Mouse (Mus musculus): Measurements from ENCODE around the gene Tnni1. TPM values are rescaled to one million over a fixed set of nuclear protein-coding genes. Genes with fewer than 3 reads are reported as not detected.

The Tnni1 gene
- total and polyA plus RNA-seq, 2 experiments from 2014 or later: 1.0 to 1.3 TPM

DNA sequence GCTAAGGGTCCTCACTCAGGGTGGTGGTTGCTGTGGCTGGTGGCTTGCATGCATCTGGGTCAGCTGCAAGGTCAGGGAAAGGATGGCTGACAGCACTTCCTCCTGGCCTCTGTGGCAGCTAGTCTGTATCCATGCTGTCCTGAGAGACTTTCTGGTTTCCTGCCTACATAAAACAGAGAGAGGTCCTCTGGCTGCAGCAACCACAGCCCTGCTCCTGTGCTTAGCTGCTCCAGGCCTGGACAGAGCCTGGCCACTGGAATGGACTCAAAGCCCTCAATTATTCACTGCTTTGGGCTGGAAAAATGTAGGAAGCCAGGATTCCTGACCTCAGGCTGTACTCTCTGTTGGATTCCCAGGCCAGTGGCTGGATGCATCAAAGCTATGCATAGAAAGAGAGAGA lies 2.6 kb upstream of the Tnni1 start:
- no peaks in the 10 kb centered on the region for H3K36me3 ChIP-seq (ENCODE audit: insufficient read depth, low read length)
- H3K9ac ChIP-seq (replicated peaks; ENCODE audit: low read length): no peak overlapping the region
- H3K4me3 ChIP-seq (ENCODE audit: low read length): no peak overlapping the region
- no peaks in the 10 kb centered on the region for H3K27me3 ChIP-seq (ENCODE audit: insufficient read depth, low read length)
- 0 out of 2 replicates have a peak, but pooled peaks cover 6% of the 10 kb centered on the region for H3K4me1 ChIP-seq (ENCODE audit: insufficient read depth, low read length)
- no peak overlapping the region for H3K4me2 ChIP-seq (ENCODE audit: low read depth, low read length)
- ATAC-seq (no peak), DNase-seq (ENCODE audit: low spot score) (no peak)
- no peak for TF ChIP-seq CTCF (IDR thresholded peaks at IDR 0.05; ENCODE audit: low read depth)
- H3K27ac ChIP-seq: no peak overlapping the region
- H3K9me3 ChIP-seq (ENCODE audit: low read length): no peaks in the 10 kb centered on the region

DNA sequence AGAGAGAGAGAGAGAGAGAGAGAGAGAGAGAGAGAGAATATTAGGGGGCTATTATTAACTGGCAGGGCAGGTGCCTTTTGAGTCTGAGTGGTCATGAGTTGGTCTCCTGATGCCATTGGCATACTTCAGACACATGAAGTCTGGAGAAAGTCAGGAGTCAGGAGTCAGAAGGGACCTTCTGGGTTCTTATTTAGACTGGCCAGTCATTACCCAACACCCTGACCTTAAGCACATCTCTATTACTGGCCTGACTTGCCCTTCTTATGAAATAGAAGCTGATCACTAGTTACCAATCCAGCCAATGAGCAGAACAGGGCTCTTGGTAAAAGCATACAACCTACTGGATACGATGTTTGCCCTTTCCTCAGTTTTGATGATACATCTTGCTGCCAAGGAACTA lies 2.2 kb upstream of the Tnni1 start:
- Histone ChIP-seq H3K9me3 (ENCODE audit: low read length) (no peaks in the 10 kb centered on the region), H3K4me2 (ENCODE audit: low read depth, low read length) (no peak overlapping the region), H3K4me3 (ENCODE audit: low read length) (no peak overlapping the region), H3K27ac (no peak overlapping the region), H3K4me1 (ENCODE audit: insufficient read depth, low read length) (0 out of 2 replicates have a peak, but pooled peaks cover 5% of the 10 kb centered on the region), H3K9ac (replicated peaks; ENCODE audit: low read length) (no peak overlapping the region), H3K36me3 (ENCODE audit: insufficient read depth, low read length) (no peaks in the 10 kb centered on the region), H3K27me3 (ENCODE audit: insufficient read depth, low read length) (no peaks in the 10 kb centered on the region)
- no peak for TF ChIP-seq CTCF (IDR thresholded peaks at IDR 0.05; ENCODE audit: low read depth)
- no peak for DNase-seq (ENCODE audit: low spot score)
- WGBS: 100% methylated on average over 1 of the region's 1 CpGs
- no peak for ATAC-seq

DNA sequence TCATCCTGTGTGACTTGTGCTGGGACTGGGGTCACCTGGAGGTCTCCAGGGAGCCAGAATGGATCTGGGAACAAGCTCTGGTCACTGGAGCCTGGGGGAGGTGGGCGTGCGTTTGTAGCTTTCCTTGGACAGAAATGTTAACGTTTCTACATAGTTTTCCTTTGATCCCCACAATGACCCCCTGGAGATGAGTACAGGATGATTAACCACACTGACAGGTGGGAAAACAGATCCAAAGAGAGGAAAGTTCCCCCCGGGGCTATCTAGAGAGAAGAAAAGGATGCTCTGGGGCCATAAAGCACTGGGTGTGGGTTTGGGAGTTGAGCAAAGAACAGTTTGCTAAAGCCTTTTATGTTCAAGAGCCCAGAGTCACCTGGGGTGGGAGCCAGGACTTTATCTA lies 1.4 kb downstream of the Tnni1 start:
- ATAC-seq: no peak
- DNase-seq (ENCODE audit: low spot score): no peak
- H3K27me3 ChIP-seq (ENCODE audit: insufficient read depth, low read length): no peaks in the 10 kb centered on the region
- no peaks in the 10 kb centered on the region for H3K9me3 ChIP-seq (ENCODE audit: low read length)
- 0 out of 2 replicates have a peak, but pooled peaks cover 3% of the 10 kb centered on the region for H3K4me1 ChIP-seq (ENCODE audit: insufficient read depth, low read length)
- no peak for TF ChIP-seq CTCF (IDR thresholded peaks at IDR 0.05; ENCODE audit: low read depth)
- no peaks in the 10 kb centered on the region for H3K36me3 ChIP-seq (ENCODE audit: insufficient read depth, low read length)
- 55% methylated on average over 4 of the region's 4 CpGs for WGBS
- H3K4me2 ChIP-seq (ENCODE audit: low read depth, low read length): no peak overlapping the region
- H3K9ac ChIP-seq (replicated peaks; ENCODE audit: low read length): no peak overlapping the region
- no peak overlapping the region for H3K27ac ChIP-seq
- no peak overlapping the region for H3K4me3 ChIP-seq (ENCODE audit: low read length)

- Histone ChIP-seq H3K36me3 (ENCODE audit: insufficient read depth, low read length) (no peaks in the 10 kb centered on the region), H3K4me3 (ENCODE audit: low read length) (no peak overlapping the region), H3K27me3 (ENCODE audit: insufficient read depth, low read length) (no peaks in the 10 kb centered on the region), H3K4me1 (ENCODE audit: insufficient read depth, low read length) (0 out of 2 replicates have a peak, but pooled peaks cover 3% of the 10 kb centered on the region), H3K27ac (no peak overlapping the region), H3K9me3 (ENCODE audit: low read length) (no peaks in the 10 kb centered on the region), H3K4me2 (ENCODE audit: low read depth, low read length) (no peak overlapping the region), H3K9ac (replicated peaks; ENCODE audit: low read length) (no peak overlapping the region)
- DNase-seq (ENCODE audit: low spot score) (peak; percentile 85), ATAC-seq (peak; percentile 73)
- 10% methylated on average over 13 of the region's 13 CpGs for WGBS
- peak; percentile 94 for TF ChIP-seq CTCF (IDR thresholded peaks at IDR 0.05; ENCODE audit: low read depth)
These were observed 2.0 kb downstream of the Tnni1 start for GRCm38 (mm10) chr1:135781220-135781619.

- Histone ChIP-seq H3K4me3 (ENCODE audit: low read length) (no peak overlapping the region), H3K9me3 (ENCODE audit: low read length) (no peaks in the 10 kb centered on the region), H3K4me1 (ENCODE audit: insufficient read depth, low read length) (0 out of 2 replicates have a peak, but pooled peaks cover 3% of the 10 kb centered on the region), H3K27me3 (ENCODE audit: insufficient read depth, low read length) (no peaks in the 10 kb centered on the region), H3K27ac (no peak overlapping the region), H3K36me3 (ENCODE audit: insufficient read depth, low read length) (no peaks in the 10 kb centered on the region), H3K9ac (replicated peaks; ENCODE audit: low read length) (no peak overlapping the region), H3K4me2 (ENCODE audit: low read depth, low read length) (no peak overlapping the region)
- ATAC-seq (no peak), DNase-seq (ENCODE audit: low spot score) (no peak)
- 19% methylated on average over 10 of the region's 10 CpGs for WGBS
- TF ChIP-seq CTCF (IDR thresholded peaks at IDR 0.05; ENCODE audit: low read depth): no peak
These were observed 3.6 kb downstream of the Tnni1 start for GRCm38 (mm10) chr1:135782816-135783215.

DNA sequence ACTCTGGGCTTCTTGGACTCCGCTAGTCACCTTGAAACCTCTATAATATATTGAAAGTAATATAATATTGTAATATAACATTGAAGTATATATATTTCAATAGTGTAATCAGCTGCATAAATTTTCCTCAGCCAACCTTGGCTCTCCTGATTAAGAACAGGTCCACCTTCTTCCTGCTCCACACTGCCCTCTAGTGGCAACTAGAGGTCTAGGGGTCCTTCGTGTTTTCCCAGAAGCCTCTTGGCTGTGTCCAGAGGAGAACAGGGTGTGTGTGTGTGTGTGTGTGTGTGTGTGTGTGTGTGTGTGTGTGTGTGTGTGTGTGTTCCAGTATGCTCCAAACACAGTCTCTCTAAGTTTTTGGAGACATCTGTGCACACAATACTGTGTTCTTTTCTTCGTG lies 8.6 kb downstream of the Tnni1 start:
- DNase-seq (ENCODE audit: low spot score): peak; percentile 86
- no peaks in the 10 kb centered on the region for H3K4me1 ChIP-seq (ENCODE audit: insufficient read depth, low read length)
- TF ChIP-seq CTCF (IDR thresholded peaks at IDR 0.05; ENCODE audit: low read depth): peak; percentile 85
- no peak overlapping the region for H3K9ac ChIP-seq (replicated peaks; ENCODE audit: low read length)
- H3K9me3 ChIP-seq (ENCODE audit: low read length): no peaks in the 10 kb centered on the region
- H3K36me3 ChIP-seq (ENCODE audit: insufficient read depth, low read length): no peaks in the 10 kb centered on the region
- ATAC-seq: peak; percentile 61
- WGBS: 54% methylated on average over 3 of the region's 3 CpGs
- no peaks in the 10 kb centered on the region for H3K27me3 ChIP-seq (ENCODE audit: insufficient read depth, low read length)
- no peak overlapping the region for H3K4me3 ChIP-seq (ENCODE audit: low read length)
- H3K27ac ChIP-seq: no peak overlapping the region
- H3K4me2 ChIP-seq (ENCODE audit: low read depth, low read length): no peak overlapping the region

DNA sequence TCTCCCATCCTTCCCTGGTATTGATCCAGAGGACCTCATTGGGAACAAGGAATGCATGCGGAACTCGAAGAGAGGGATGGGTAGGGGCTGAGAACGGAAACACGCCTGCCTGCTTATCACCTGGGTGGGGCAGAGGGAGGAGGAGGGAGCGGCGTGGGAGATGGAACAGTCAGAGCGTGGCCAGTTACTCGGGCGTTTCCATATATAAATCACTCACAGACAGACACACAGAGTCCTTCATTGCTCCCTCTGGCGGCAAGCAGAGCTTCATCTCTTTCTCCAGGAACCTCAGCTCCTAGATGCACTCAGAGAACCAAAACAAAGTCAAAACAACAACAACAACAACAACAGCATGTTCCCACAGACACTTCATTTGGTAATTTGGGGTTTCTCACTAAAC lies 9.5 kb downstream of the Tnni1 start:
- H3K4me2 ChIP-seq (ENCODE audit: low read depth, low read length): no peak overlapping the region
- H3K27ac ChIP-seq: no peak overlapping the region
- ATAC-seq (no peak), DNase-seq (ENCODE audit: low spot score) (no peak)
- no peak overlapping the region for H3K9ac ChIP-seq (replicated peaks; ENCODE audit: low read length)
- H3K36me3 ChIP-seq (ENCODE audit: insufficient read depth, low read length): no peaks in the 10 kb centered on the region
- no peak overlapping the region for H3K4me3 ChIP-seq (ENCODE audit: low read length)
- TF ChIP-seq CTCF (IDR thresholded peaks at IDR 0.05; ENCODE audit: low read depth): peak; percentile 46
- H3K4me1 ChIP-seq (ENCODE audit: insufficient read depth, low read length): peaks cover 4% of the 10 kb centered on the region; the same call in 1 of the 2 replicates
- WGBS: 38% methylated on average over 10 of the region's 10 CpGs
- H3K9me3 ChIP-seq (ENCODE audit: low read length): no peaks in the 10 kb centered on the region
- H3K27me3 ChIP-seq (ENCODE audit: insufficient read depth, low read length): no peaks in the 10 kb centered on the region

All from hindbrain, postnatal 0 days (tissue).